Mouse (Mus musculus): ENCODE measurements around the gene Ap1ar.

GRCm38 (mm10) chr3:127791595-127792561, 45.4 kb downstream of the Ap1ar start:
- TF ChIP-seq EP300 (IDR thresholded peaks at IDR 0.05; ENCODE audit: low read depth) = peak; percentile 90
- no peak for TF ChIP-seq CTCF (IDR thresholded peaks at IDR 0.05; ENCODE audit: low read depth)

All from liver, embryonic 14.5 days (tissue).